Mouse (Mus musculus): Measurements from ENCODE around the gene Dzip1. TPM values are rescaled to one million over a fixed set of nuclear protein-coding genes. Genes with fewer than 3 reads are reported as not detected.
A peak's percentile ranks its signal among the peaks of the same experiment; 100 is the strongest.

Gene Dzip1
- polyA plus RNA-seq, 1 experiment from 2014 or later: 28.5 TPM

GRCm38 (mm10) chr14:118836754-118837153 lies 88.5 kb downstream of the Dzip1 start:
- H3K27me3 ChIP-seq (ENCODE audit: insufficient read depth, low read length): no peaks in the 10 kb centered on the region
- H3K9ac ChIP-seq: no peak overlapping the region
- H3K4me1 ChIP-seq (ENCODE audit: insufficient read depth): peaks cover 7% of the 10 kb centered on the region; the same call in 1 of the 2 replicates
- H3K9me3 ChIP-seq (ENCODE audit: low read depth, low read length): no peaks in the 10 kb centered on the region
- WGBS: 76% methylated on average over 7 of the region's 7 CpGs
- H3K4me2 ChIP-seq: no peak overlapping the region
- no peaks in the 10 kb centered on the region for H3K36me3 ChIP-seq (ENCODE audit: insufficient read depth)
- ATAC-seq (ENCODE audit: insufficient read depth): no peak
- H3K4me3 ChIP-seq (ENCODE audit: low read depth, low read length): no peak overlapping the region
- no peak for TF ChIP-seq CTCF (IDR thresholded peaks at IDR 0.05; ENCODE audit: low read depth)
- no peak for DNase-seq
- H3K27ac ChIP-seq (ENCODE audit: low read depth): peak overlapping the region; percentile 77; the same call in 1 of the 2 replicates

- 64% methylated on average over 11 of the region's 11 CpGs for WGBS
- no peak overlapping the region for H3K4me2 ChIP-seq
These were observed 89.1 kb downstream of the Dzip1 start for GRCm38 (mm10) chr14:118836145-118836544.

GRCm38 (mm10) chr14:118834313-118834712 lies 90.9 kb downstream of the Dzip1 start:
- DNase-seq: no peak
- peaks cover 7% of the 10 kb centered on the region; the same call in 1 of the 2 replicates for H3K4me1 ChIP-seq (ENCODE audit: insufficient read depth)
- H3K36me3 ChIP-seq (ENCODE audit: insufficient read depth): no peaks in the 10 kb centered on the region
- WGBS: 8% methylated on average over 7 of the region's 7 CpGs
- H3K27ac ChIP-seq (ENCODE audit: low read depth): no peak overlapping the region
- H3K4me2 ChIP-seq: no peak overlapping the region
- ATAC-seq (ENCODE audit: insufficient read depth): no peak
- H3K27me3 ChIP-seq (ENCODE audit: insufficient read depth, low read length): no peaks in the 10 kb centered on the region
- H3K4me3 ChIP-seq (ENCODE audit: low read depth, low read length): no peak overlapping the region
- no peaks in the 10 kb centered on the region for H3K9me3 ChIP-seq (ENCODE audit: low read depth, low read length)
- no peak overlapping the region for H3K9ac ChIP-seq
- no peak for TF ChIP-seq CTCF (IDR thresholded peaks at IDR 0.05; ENCODE audit: low read depth)

More at GRCm38 (mm10) chr14:118836145-118836544, 89.1 kb downstream of the Dzip1 start:
- no peaks in the 10 kb centered on the region for H3K36me3 ChIP-seq (ENCODE audit: insufficient read depth)
- ATAC-seq (ENCODE audit: insufficient read depth) (peak; percentile 91), DNase-seq (peak; percentile 74)
- TF ChIP-seq CTCF (IDR thresholded peaks at IDR 0.05; ENCODE audit: low read depth): no peak
- H3K27ac ChIP-seq (ENCODE audit: low read depth): peak overlapping the region; percentile 77; the same call in 1 of the 2 replicates
- H3K27me3 ChIP-seq (ENCODE audit: insufficient read depth, low read length): no peaks in the 10 kb centered on the region
- H3K9me3 ChIP-seq (ENCODE audit: low read depth, low read length): no peaks in the 10 kb centered on the region
- H3K9ac ChIP-seq: no peak overlapping the region
- H3K4me3 ChIP-seq (ENCODE audit: low read depth, low read length): no peak overlapping the region
- H3K4me1 ChIP-seq (ENCODE audit: insufficient read depth): peaks cover 7% of the 10 kb centered on the region; the same call in 1 of the 2 replicates

- Histone ChIP-seq H3K4me2 (no peak overlapping the region), H3K27ac (ENCODE audit: low read depth) (no peak overlapping the region), H3K27me3 (ENCODE audit: insufficient read depth, low read length) (no peaks in the 10 kb centered on the region), H3K4me3 (ENCODE audit: low read depth, low read length) (no peak overlapping the region), H3K9ac (no peak overlapping the region), H3K4me1 (ENCODE audit: insufficient read depth) (peaks cover 7% of the 10 kb centered on the region; the same call in 1 of the 2 replicates), H3K9me3 (ENCODE audit: low read depth, low read length) (no peaks in the 10 kb centered on the region), H3K36me3 (ENCODE audit: insufficient read depth) (no peaks in the 10 kb centered on the region)
- TF ChIP-seq CTCF (IDR thresholded peaks at IDR 0.05; ENCODE audit: low read depth): no peak
- ATAC-seq (ENCODE audit: insufficient read depth) (no peak), DNase-seq (no peak)
- 89% methylated on average over 6 of the region's 6 CpGs for whole genome bisulfite sequencing
These were observed 92.0 kb downstream of the Dzip1 start for GRCm38 (mm10) chr14:118833241-118833640.

- no peaks in the 10 kb centered on the region for H3K27me3 ChIP-seq (ENCODE audit: insufficient read depth, low read length)
These were observed 93.7 kb downstream of the Dzip1 start for GRCm38 (mm10) chr14:118831597-118831996.

GRCm38 (mm10) chr14:118829331-118830095 lies 95.7 kb downstream of the Dzip1 start:
- no peak overlapping the region for H3K9ac ChIP-seq

More at GRCm38 (mm10) chr14:118831597-118831996, 93.7 kb downstream of the Dzip1 start:
- Histone ChIP-seq H3K9ac (no peak overlapping the region), H3K27ac (ENCODE audit: low read depth) (no peak overlapping the region), H3K4me3 (ENCODE audit: low read depth, low read length) (no peak overlapping the region), H3K36me3 (ENCODE audit: insufficient read depth) (no peaks in the 10 kb centered on the region), H3K4me2 (no peak overlapping the region), H3K4me1 (ENCODE audit: insufficient read depth) (no peaks in the 10 kb centered on the region), H3K9me3 (ENCODE audit: low read depth, low read length) (no peaks in the 10 kb centered on the region)
- DNase-seq (no peak), ATAC-seq (ENCODE audit: insufficient read depth) (no peak)
- TF ChIP-seq CTCF (IDR thresholded peaks at IDR 0.05; ENCODE audit: low read depth): no peak
- 61% methylated on average over 4 of the region's 4 CpGs for WGBS

GRCm38 (mm10) chr14:118827283-118827904 lies 97.9 kb downstream of the Dzip1 start:
- H3K27me3 ChIP-seq (ENCODE audit: insufficient read depth, low read length): no peaks in the 10 kb centered on the region
- 42% methylated on average over 7 of the region's 7 CpGs for WGBS
- DNase-seq (peak; percentile 31), ATAC-seq (ENCODE audit: insufficient read depth) (peak; percentile 68; the same call in 1 of the 2 replicates)
- H3K9ac ChIP-seq: no peak overlapping the region
- H3K36me3 ChIP-seq (ENCODE audit: insufficient read depth): no peaks in the 10 kb centered on the region
- no peak overlapping the region for H3K4me3 ChIP-seq (ENCODE audit: low read depth, low read length)
- H3K9me3 ChIP-seq (ENCODE audit: low read depth, low read length): no peaks in the 10 kb centered on the region
- H3K27ac ChIP-seq (ENCODE audit: low read depth): peak overlapping the region; percentile 22; the same call in 1 of the 2 replicates
- no peak overlapping the region for H3K4me2 ChIP-seq
- H3K4me1 ChIP-seq (ENCODE audit: insufficient read depth): no peaks in the 10 kb centered on the region
- TF ChIP-seq CTCF (IDR thresholded peaks at IDR 0.05; ENCODE audit: low read depth): no peak

More at GRCm38 (mm10) chr14:118829331-118830095, 95.7 kb downstream of the Dzip1 start:
- 86% methylated on average over 11 of the region's 11 CpGs for WGBS
- DNase-seq: no peak
- Histone ChIP-seq H3K4me3 (ENCODE audit: low read depth, low read length) (no peak overlapping the region), H3K4me2 (no peak overlapping the region), H3K36me3 (ENCODE audit: insufficient read depth) (no peaks in the 10 kb centered on the region), H3K4me1 (ENCODE audit: insufficient read depth) (no peaks in the 10 kb centered on the region), H3K27me3 (ENCODE audit: insufficient read depth, low read length) (no peaks in the 10 kb centered on the region), H3K9me3 (ENCODE audit: low read depth, low read length) (no peaks in the 10 kb centered on the region), H3K27ac (ENCODE audit: low read depth) (no peak overlapping the region)
- no peak for TF ChIP-seq CTCF (IDR thresholded peaks at IDR 0.05; ENCODE audit: low read depth)
- no peak for ATAC-seq (ENCODE audit: insufficient read depth)
